ENCODE assay signal across 20 mouse cellular contexts in genomic region chr4:136569998-136570397, GRCm38 (mm10). TPM values are rescaled to one million over a fixed set of nuclear protein-coding genes. Genes with fewer than 3 reads are reported as not detected.
DNase-seq lines count a peak whose midpoint lies in the region; ATAC-seq lines count a peak whose summit lies in the region.
"Had no signal": no experiment of that assay in that cellular context is flagged by ENCODE, and none has a peak within 500 bp of the region (broad histone marks: within the 10 kb centered on the region; RNA-seq: fewer than 3 reads in every experiment).

No protein-coding gene starts in this region.

- no peak overlapping the region for H3K4me2 ChIP-seq in midbrain, embryonic 16.5 days (ENCODE audit: low read length)
- H3K4me2 ChIP-seq: heart, embryonic 12.5 days; limb, embryonic 15.5 days; lung, embryonic 14.5 days had no signal

- no peak overlapping the region for H3K9ac ChIP-seq in midbrain, embryonic 16.5 days (ENCODE audit: low read depth, low read length)
- H3K9ac ChIP-seq: heart, embryonic 12.5 days; limb, embryonic 15.5 days; lung, embryonic 14.5 days had no signal

- H3K27me3 ChIP-seq in midbrain, embryonic 16.5 days (ENCODE audit: control insufficient read depth, insufficient read depth, low read depth, low read length): no peaks in the 10 kb centered on the region
- H3K27me3 ChIP-seq: heart, embryonic 12.5 days; limb, embryonic 15.5 days had no signal

- no peak overlapping the region for H3K27ac ChIP-seq in midbrain, embryonic 16.5 days (ENCODE audit: low read length)
- H3K27ac ChIP-seq: hindbrain, embryonic 10.5 days; limb, embryonic 15.5 days had no signal

- H3K36me3 ChIP-seq in midbrain, embryonic 16.5 days (ENCODE audit: control insufficient read depth, insufficient read depth, low read length): peaks cover 23% of the 10 kb centered on the region

- ATAC-seq in megakaryocyte, adult 5-6 weeks (ENCODE audit: poor library complexity, severe bottlenecking): peak; percentile 51; the same call in 1 of the 2 replicates
- ATAC-seq in midbrain, embryonic 16.5 days: no peak
- ATAC-seq: forebrain, embryonic 14.5 days had no signal

- H3K4me1 ChIP-seq in midbrain, embryonic 16.5 days (ENCODE audit: control insufficient read depth, insufficient read depth, low read length): no peaks in the 10 kb centered on the region
- H3K4me1 ChIP-seq: hindbrain, embryonic 10.5 days had no signal

- H3K9me3 ChIP-seq in midbrain, embryonic 16.5 days (replicated peaks; ENCODE audit: control insufficient read depth, low read length, poor library complexity, severe bottlenecking): no peaks in the 10 kb centered on the region
- H3K9me3 ChIP-seq: heart, embryonic 12.5 days; hindbrain, embryonic 10.5 days; limb, embryonic 15.5 days had no signal

- H3K4me3 ChIP-seq in midbrain, embryonic 16.5 days (ENCODE audit: low read depth, low read length): no peak overlapping the region
- H3K4me3 ChIP-seq: heart, embryonic 12.5 days; hindbrain, embryonic 10.5 days; limb, embryonic 15.5 days had no signal

- DNase-seq in 3T3-L1 (ENCODE audit: low read depth, low spot score): peak; percentile 74
- peak; percentile 80 for DNase-seq in CD4-positive helper T cell, adult 2 months (ENCODE audit: low read depth, low spot score)
- peak; percentile 25 for DNase-seq in brain, adult 2 months (ENCODE audit: low read depth, low spot score)
- DNase-seq in urinary bladder, postnatal 4 days (ENCODE audit: low spot score in 2 of 2): no peak
- no peak for DNase-seq in ovary, postnatal 10 days (ENCODE audit: low spot score)
- DNase-seq: cerebellum, postnatal 25 days; gastrocnemius, postnatal 14 days; kidney, adult 2 months had no signal

RNA-seq across cellular contexts. Expression of gene Kdm1a, which starts 32.5 kb away (rescaled TPM):
- total RNA-seq in megakaryocyte, adult 5-6 weeks (2015): 24.1 and 25.8 TPM in 2 replicates
- 36.6 and 48.6 TPM in 2 replicates for total RNA-seq in megakaryocyte, adult 5-6 weeks (2017)
- 59.4 and 61.4 TPM in 2 replicates for polyA plus RNA-seq in midbrain, embryonic 16.5 days (2015; fragmentation: Nextera tagmentation; extraction: Ambion mirVana)

RNA-seq across cellular contexts. Expression of gene Tex46, which starts 40.2 kb away (rescaled TPM):
- total RNA-seq in megakaryocyte, adult 5-6 weeks (2015): not detected in 2 replicates
- total RNA-seq in megakaryocyte, adult 5-6 weeks (2017): not detected in 2 replicates
- polyA plus RNA-seq in midbrain, embryonic 16.5 days (2015; fragmentation: Nextera tagmentation; extraction: Ambion mirVana): not detected in 2 replicates
- total RNA-seq: gastrocnemius, postnatal 14 days; layer of hippocampus, adult 18-20 months; left cerebral cortex, adult 8-10 months; megakaryocyte-erythroid progenitor cell, adult 5-6 weeks had no signal
- polyA plus RNA-seq: embryonic facial prominence, embryonic 14.5 days; forebrain, embryonic 14.5 days; heart, embryonic 12.5 days; hindbrain, embryonic 10.5 days; kidney, adult 2 months; limb, embryonic 15.5 days; lung, embryonic 14.5 days; thymus, postnatal 0 days had no signal

RNA-seq across cellular contexts. Expression of gene Lactbl1, which starts 52.4 kb away (rescaled TPM):
- not detected in 2 replicates for total RNA-seq in megakaryocyte, adult 5-6 weeks (2015)
- 0.16 TPM in 1 of 2 replicates, not detected in the other for total RNA-seq in megakaryocyte, adult 5-6 weeks (2017)
- polyA plus RNA-seq in midbrain, embryonic 16.5 days (2015; fragmentation: Nextera tagmentation; extraction: Ambion mirVana): 0.06 and 0.08 TPM in 2 replicates
- total RNA-seq: gastrocnemius, postnatal 14 days; layer of hippocampus, adult 18-20 months; left cerebral cortex, adult 8-10 months had no signal
- polyA plus RNA-seq: embryonic facial prominence, embryonic 14.5 days; forebrain, embryonic 14.5 days; heart, embryonic 12.5 days; hindbrain, embryonic 10.5 days; kidney, adult 2 months; limb, embryonic 15.5 days; lung, embryonic 14.5 days had no signal

Comparison
In these comparisons a context has a peak if more than half of its experiments do, and no peak if none do; other contexts are left out.
1. DNase-seq: peak in 3T3-L1 (single experiment), CD4-positive helper T cell, adult 2 months (single experiment) and brain, adult 2 months (single experiment); none in urinary bladder, postnatal 4 days (0 of 2) and ovary, postnatal 10 days (single experiment).